Mouse (Mus musculus) gastrocnemius, postnatal 25 days (tissue): ENCODE results near the gene Aars2. TPM values are rescaled to one million over a fixed set of nuclear protein-coding genes. Genes with fewer than 3 reads are reported as not detected.
A peak's percentile ranks its signal among the peaks of the same experiment; 100 is the strongest.

Experiments used
- DNase-seq: peaks from one replicate; pipeline ENCODE4 v3.0.0; 2022
- total RNA-seq, 2 experiments: library from RNA; stranded (reverse); gene quantifications; 1 replicate in 1 of 2; 2 replicates in 1 of 2; pipeline ENCODE4 v1.2.3; 2021

Aars2 gene
- total RNA-seq, 2 experiments from 2014 or later, result 13.5 to 13.8 TPM

DNA sequence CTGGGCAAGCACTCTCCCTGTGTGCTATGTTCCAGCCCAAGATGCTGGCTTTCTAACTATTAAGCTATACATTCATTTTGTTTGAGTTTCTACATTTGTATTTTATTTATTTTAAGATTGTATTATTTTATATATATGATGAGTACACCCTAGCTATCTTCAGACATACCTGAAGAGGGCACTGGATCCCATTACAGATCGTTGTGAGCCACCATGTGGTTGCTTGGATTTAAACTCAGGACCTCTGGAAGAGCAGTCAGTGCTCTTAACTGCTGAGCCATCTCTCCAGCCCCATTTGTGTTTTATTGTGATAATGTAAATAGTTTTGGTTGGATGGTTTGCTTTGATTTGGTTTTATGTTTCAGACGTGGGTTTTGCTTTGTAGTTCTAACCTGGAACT is 7.1 kb upstream of the Aars2 start:
- DNase-seq, result no peak

DNA sequence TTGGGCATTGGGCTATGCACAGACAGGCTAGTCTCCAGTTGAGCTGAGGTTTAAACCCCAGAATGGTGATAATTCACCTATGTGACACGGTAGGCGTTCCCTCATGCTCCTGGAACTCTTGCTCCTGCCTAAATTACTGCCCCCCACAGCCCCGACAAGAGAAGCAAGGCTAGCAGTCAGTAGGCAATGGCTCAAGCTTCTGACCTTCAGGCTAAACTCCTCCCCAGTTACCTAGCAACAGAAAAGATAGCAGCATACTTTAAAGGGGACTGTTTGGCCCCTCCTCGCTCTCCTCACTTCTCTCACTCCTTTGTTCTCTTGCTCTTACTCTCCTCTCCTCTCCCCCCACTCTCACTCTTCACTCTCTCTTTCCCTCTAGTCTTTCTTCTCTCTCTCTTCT is 5.7 kb upstream of the Aars2 start:
- no peak for DNase-seq

DNA sequence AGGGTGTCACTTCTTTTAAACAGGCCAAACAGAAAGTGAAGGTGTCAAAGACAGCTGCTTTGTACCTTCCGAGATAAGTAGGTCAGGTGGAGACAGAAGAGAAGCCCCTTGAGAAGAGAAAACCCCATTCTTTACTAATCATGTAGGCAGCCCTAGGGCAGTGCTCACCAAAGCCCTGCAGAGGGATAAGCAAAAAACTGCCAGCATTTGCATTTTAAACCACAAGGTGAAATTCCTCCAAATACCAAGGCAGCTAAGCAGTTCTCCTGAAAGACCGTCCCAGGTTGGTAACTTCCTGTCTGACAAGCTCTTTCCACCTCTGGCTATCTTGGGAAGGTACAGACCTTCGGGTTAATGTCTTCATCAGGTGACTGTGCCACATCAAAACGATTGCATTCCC is 4.3 kb upstream of the Aars2 start:
- no peak for DNase-seq

DNA sequence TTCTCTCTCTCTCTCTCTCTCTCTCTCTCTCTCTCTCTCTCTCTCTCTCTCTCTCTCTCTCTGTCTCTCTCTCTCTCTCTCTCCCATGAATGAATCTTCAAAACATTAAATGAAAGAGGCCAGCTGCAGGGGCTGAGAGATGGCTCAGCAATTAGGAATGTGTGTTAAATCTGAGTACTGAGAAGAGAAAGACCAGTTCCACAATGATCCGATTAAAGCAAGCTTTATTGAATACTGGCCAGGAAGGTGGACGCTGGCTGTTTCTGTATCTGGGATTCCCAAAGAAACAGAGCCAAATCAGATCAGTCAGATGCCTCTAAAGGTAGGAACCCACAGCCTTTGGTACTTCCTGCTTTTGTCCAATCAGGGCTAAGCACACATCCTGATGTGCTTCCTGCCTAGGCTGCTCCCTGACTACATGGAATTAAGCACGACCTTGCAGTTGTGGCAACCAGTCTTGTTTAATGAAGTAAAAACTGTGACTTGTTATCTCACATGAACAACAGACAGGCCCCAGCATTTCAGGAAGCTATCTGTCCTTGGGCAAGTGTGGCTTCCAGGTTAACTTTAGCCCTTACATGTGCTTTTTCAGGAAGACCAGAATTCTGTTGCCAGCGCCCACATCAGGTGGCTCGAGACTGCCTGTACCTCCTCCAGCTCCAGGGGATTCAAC is 3.2 kb upstream of the Aars2 start:
- no peak for DNase-seq

DNA sequence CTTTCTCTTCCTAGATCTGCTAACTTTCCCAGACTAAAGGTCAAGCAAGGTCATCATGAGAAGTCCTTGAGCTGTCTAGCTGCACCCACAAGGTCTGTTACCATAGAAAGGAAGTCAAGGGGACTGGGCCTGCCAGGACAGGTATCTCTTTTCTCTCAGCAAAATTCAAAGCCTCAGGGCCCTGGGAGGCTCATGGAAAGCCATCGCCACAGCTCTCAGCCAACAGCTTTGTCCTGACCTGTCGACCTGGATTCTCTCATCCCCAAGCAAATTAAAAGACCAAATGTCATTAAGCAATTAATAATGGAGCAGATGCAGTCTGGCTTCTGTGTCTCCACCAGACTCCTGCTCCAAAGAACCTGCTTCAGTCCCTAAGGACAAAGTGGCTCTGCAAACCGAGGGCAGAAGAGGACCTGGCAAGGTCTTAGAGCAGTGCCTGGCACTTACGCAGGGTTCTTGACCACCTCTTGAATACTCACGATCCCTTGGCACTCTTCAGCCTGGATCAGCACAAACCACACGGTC is 638 bp upstream of the Aars2 start:
- no peak for DNase-seq

DNA sequence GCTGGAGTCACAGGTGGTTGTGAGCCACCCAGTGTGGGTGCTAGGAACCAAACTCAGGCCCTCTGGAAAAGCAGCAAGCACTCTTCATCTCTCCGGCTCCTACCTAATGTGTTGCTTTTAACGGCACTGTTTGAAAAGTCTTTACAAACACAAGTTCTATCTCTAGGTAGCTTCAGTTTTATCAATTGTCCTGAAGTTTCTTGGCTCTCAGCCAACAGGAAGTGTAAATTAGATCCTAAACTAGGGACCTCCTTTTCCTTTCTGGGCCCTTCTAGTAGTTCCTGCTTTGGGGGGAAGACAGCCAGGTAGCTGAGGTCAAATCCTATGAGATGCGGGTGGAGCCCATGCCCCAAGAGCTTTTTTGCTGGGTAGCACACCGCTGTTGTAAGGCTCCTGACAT is 4.2 kb downstream of the Aars2 start:
- DNase-seq, result no peak

DNA sequence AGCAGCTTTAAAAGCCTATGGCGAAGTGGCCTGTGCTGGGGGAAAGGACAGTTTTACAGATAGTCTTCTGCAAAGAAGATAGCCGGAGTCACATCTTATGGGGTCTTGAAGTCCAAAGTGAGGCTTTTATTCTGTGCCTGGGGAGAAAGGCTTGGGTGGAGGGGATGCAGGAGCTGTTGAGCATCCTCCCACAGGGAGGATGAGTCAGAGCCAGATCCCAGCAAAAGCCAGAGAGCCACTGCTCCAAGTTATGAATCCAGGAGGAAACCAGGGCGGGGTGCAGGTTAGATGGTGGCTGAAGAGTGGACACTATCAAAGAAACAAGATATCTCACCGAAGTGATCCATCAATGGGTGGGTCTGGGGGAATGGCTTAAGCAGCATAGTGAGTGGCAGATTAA is 5.1 kb downstream of the Aars2 start:
- DNase-seq, result no peak

DNA sequence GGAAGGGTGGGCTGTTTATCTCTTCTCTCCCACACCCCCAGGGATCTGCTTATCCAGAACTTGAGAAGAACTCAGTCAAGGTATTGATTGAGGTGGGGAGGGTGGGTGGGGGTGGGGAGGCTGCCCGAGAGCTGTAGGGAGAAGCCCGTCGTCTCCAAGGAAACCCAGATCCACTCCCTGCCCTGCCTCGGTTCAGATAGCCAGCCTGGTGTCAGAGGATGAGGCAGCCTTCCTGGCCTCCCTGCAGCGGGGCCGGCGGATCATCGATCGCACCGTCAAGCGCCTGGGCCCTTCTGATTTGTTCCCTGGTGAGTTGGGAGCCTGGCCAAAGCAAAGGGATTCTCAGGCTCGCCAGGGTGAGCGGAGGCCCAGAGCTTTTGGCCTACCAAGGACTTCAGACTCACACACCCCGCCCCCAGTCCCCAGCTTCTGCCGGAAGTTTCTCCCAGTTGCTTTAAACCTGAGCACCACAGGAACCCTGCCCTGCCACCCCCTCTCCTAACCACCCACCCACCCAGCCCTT is 8.6 kb downstream of the Aars2 start:
- no peak for DNase-seq

DNA sequence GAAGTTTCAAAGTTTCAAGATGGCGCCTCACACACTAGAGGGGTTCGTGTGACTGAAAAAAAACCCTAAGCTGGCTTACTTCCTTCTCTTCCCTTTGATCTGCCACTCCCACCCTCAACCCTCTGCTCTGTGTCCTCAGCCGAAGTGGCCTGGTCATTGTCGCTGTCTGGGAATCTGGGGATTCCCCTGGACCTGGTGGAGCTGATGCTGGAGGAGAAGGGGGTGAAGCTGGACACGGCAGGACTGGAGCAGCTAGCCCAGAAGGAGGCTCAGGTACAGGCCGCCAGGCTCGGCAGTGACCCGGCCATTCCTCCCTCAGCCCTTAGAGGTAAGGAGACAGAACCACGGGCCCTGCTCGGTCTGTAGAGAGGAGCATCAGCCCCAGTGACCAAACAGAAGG is 9.2 kb downstream of the Aars2 start:
- no peak for DNase-seq

DNA sequence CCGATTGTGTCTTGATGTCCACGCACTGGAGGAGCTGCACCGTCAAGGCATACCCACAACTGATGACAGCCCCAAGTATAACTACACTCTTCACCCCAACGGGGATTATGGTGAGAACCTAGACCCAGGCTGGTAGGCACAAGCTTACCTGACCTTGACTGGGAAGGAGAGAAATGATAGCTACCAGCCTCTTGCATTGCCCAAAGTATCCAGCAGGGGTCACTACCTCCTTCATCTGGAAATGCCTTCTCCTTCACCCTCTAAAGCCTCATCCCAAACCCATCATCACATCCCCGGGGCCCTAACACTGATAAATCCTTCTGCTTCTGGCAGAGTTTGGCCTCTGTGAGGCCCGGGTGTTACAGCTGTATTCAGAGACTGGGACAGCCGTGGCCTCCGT is 9.8 kb downstream of the Aars2 start:
- peak; percentile 44 for DNase-seq

DNA sequence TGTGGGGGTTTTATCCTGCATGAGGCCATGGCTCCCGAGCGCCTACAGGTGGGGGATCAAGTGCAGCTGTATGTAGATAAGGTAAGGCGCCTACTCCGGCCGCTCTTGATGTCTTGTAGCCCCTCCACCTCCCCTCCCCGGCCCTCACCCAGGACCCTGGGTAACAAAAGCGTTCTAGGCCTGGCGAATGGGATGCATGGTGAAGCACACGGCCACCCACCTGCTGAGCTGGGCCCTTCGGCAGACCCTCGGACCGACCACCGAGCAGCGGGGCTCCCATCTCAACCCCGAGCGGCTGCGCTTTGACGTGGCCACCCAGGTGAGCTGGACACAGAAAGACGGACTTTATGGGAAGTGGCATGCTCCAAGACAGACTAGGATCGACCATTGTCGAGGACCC is 10.5 kb downstream of the Aars2 start:
- DNase-seq, result no peak

DNA sequence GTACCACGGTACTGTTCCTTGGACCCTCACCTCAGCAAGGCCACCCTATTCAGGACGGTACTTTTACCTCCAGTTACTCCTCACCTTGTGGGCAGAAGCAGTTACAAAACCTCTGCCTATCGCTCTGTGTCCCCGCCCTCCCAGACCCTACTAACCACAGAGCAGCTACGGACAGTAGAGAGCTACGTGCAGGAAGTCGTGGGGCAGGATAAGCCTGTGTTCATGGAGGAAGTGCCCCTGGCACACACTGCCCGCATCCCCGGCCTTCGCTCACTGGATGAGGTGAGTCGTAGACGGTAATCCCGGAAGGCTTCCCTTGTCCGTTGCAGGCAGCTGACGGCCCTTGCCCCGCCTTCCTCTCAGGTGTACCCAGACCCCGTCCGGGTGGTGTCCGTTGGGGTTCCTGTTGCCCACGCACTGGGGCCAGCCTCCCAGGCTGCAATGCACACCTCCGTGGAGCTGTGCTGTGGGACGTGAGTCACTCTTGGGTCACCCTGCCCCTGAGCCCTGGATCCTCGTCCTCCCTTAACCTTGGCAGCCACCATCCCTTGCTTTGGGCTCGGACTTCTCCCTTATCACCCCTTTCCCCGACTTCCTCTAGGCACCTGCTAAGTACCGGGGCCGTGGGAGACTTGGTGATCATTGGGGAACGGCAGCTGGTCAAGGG is 11.0 kb downstream of the Aars2 start:
- DNase-seq, result no peak

DNA sequence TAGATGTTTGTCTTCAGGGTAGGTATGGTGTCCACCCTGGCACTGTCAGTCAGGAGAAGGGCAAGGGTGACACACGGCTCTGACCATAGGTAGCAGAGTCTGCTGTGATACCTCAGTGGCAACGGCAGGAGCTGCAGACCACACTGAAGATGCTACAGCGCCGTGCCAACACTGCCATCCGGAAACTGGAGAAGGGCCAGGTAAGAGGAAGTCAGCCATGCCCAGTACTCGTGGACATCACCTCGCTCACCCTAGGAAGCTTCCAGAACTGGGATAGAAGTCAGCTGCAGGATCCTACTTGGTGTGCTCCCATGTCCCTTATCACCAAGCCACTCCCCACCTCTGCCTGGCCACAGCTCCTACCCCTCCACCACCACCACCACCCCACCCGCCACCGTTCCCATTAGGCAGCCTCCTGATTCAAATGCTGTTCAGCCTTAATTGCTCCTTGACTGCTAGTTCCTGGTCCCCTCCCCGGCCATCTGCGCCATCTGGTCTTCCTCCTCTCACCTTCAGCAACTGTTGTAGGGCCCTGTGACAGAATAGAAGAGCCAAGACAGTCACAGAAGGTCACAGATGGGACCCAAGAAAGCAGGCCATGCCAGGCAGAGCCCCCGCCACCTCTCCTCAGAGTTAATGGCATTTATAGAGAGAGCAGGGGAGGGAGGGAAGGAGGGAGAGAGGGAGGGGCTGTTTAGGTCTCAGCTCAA is 12.3 kb downstream of the Aars2 start:
- DNase-seq, result no peak

DNA sequence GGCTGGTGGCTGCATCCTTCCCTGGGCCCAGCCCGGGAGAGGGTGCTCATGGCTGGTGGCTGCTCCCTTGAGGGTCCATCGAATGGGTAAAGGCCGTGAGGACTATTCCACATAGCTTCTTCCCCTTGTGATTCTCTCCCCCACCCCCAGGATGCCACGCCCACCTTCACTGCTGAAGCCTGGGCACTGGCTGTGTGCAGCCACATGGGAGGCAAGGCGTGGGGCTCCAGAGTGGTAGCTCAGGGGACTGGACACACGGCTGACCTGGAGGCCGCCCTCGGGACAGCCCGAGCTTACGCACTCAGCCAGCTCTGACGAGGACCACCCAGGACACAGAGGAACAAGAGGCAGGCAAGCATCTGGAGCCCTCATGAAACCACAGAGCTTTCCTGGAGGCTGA is 13.5 kb downstream of the Aars2 start:
- no peak for DNase-seq

DNA sequence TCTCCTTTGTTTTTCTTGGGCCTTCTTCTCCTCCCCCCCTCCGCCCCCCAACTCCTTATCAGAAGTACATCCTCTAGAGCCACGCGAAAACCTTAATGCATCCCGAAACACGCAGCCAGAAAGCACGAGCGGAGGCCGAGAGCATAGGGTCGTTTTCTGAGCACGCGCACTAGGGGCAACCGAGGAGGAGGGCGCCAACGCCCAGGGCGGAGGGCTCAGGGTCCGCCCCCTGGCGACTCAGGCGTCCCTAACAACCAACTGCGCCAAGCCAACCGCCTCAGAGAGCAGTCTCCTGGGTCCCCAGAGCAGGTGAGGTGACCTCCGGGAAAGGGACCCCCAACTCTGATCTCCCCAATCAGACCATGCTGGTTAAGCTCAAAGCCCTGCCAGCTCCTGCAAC is 16.6 kb downstream of the Aars2 start, which contains the start of gene Tcte1:
Gene Tcte1, plus strand, starts transcription at position 172 of the 400 bp plus-strand sequence.
- no peak for DNase-seq

DNA sequence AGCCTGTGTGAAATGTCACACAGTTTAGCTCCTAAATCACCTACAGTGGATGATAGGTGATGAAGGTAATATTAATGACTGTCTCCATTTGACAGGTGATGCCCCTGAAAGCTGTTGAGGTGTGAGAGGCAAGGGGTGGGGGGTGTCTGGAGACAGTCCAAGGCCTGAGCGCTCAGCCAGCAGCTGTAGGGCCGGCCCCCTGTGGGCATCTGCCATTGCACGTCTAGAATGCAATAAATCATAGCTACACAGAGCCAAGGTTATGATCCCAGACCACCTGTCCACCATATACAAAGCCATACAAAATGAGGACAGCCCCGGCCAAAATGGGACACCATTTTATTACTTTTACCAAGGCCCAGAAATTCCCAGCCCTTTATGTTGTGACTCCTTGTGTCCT is 18.3 kb downstream of the Aars2 start:
- DNase-seq, result no peak

DNA sequence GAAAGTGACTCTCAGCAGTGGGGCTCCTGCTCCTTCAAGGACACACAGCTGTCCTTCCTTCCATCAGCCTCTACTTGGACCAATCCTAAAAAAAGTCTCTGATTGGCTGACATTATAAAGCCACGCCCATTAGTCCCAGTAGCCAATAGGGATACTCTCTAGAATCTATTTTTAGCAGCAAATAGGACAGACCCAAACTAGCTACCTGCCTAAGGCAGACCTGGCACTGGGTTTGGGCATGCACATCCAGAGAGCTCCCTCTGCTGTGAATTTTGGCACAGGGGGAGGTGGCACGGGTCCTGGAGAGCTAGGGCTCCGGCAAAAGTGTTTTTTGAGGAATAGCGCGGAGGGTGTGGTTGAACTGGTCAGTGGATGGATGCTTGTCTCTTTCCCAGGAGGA is 19.9 kb downstream of the Aars2 start:
- DNase-seq, result no peak

DNA sequence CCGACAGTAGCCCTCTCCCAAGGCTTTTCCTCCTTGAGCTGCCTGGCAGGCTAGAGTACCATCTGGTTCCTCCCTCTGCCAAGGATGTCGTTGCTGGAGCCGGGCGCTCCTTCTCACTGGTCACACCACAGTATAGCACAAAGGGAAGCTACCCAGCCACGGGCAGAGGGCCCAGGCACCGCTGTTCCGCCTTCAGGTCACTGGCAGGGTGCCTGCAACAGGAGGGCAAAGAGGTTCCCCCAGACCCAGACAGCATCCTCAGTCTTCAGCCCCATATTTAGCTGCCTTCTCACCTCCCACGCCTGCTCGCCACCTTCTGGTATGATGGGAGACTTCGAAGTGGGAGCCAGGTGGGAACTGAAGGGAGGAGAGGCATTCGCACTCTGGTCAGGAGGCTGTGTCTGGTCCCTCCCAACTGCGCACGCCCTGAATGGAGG is 23.7 kb downstream of the Aars2 start:
- DNase-seq, result no peak

DNA sequence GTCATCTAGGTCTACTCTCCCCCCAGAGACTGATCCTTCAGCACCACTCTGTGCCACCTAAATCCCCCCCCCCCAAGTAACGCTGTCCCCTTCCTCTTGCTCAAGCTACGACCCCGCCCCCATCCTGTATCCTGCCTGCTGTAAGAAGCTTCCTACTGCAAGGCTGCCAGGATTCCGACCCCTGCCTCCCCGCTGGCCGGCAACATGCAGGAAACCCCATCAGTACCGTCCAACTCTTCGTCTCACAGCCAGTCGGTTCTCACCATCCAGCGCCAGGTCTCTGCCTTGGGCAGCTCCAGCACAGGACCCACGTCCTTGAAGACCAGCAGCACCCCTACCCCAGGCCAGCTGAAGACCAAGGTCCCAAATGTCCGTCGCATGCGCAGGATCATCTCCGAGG is 26.3 kb downstream of the Aars2 start:
- no peak for DNase-seq

DNA sequence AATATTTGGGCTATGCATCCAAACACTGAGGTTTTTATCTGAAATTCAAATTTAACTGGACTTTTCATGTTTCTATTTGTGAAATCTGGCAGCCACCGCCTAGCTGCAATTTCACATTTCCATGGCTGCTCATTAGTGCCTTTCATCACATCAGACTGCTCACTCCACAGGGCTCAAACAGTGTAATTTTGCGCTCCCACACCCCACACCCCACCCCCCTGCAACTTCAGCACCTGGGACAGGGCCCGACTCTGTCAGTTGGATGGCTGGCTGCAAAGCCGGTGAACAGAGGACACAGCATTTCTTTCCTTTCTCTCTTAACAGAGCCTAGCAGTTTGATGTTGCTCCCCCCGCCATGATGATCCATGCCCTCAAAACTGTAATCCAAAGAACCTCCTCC is 29.6 kb downstream of the Aars2 start:
- DNase-seq, result no peak

DNA sequence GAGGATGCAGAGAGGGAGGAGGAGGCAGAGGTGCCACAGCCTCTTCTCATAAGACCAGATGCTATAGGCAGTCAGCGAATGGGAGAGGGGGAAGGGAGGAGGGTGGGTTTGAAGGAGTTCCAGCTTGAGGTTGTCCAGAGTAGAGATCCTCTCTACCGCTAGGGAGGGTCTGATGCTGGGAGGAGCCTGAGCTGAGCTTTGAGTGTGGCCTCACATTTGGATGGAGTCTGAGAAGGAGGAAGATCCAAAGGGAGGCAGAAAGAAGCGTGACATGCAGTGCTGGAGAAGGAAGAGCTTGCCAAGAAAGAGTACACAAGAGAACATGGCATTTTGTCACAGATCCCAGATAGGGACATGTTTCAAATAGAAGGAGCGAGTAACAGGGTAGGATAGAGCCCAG is 31.8 kb downstream of the Aars2 start:
- DNase-seq, result no peak

DNA sequence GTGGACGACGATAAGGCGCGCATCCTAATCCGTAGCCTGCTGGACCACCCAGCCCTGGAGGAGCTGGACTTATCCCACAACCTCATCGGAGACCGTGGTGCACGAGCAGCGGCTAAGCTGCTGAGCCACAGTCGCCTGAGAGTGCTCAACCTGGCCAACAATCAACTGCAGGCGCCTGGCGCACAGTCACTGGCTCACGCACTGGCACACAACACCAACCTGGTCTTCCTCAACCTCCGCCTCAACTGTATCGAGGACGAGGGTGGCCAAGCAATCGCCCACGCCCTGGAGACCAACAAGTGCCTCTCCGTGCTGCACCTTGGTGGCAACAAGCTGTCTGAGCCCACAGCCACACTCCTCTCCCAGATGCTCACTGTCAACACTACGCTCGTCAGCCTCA is 33.0 kb downstream of the Aars2 start:
- DNase-seq, result no peak

DNA sequence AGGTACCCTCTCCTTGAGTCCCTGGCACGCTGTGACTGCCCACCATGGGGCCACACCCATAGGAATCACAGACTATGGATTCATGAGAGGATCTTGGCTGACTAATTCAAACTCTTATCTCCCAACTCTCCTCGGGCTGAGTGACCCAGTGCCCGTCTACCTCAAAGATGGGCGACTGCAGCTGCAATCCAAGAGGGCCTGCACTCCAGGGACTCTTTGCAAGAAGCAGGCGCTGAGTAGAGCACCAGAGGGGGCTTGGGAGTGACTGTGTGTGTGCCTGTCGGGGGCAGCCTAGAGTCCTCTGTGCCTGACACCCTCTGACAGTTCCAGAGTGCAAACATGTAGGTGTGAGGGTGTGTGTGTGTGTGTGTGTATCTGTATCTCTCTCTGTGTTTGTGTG is 35.5 kb downstream of the Aars2 start:
- DNase-seq, result no peak
